Mouse (Mus musculus) Patski (cell line): Measurements from ENCODE around the gene Pgm2. TPM values are rescaled to one million over a fixed set of nuclear protein-coding genes. Genes with fewer than 3 reads are reported as not detected.

ENCODE experiments used
- ATAC-seq: fragments of 100-300 bp; one replicate; pipeline ENCODE4 v1.8.0; 2021
- CTCF ChIA-PET: fragments of 350-600 bp; sonication (Branson Sonifier 250); formaldehyde crosslinking; loops from one replicate; lab custom pipeline; 2022; ENCODE audit warnings: inconsistent platforms; lab: Charles Lee
- POLR2A ChIA-PET: fragments of 350-600 bp; sonication (Branson Sonifier 250); formaldehyde crosslinking; loops from one replicate; lab custom pipeline; 2022; ENCODE audit warnings: antibody characterized with exemption, inconsistent platforms; lab: Charles Lee
- DNase-seq: peaks from one replicate; pipeline ENCODE4 v3.0.0-alpha.2; 2011; ENCODE audit warnings: low read depth, low spot score
- H3K27me3 ChIP-seq: fragments of 371-371 bp; one replicate; pipeline ENCODE4 v1.5.1; 2021
- CTCF ChIP-seq: fragments of 100-300 bp; IDR thresholded peaks from one replicate; pipeline ENCODE4 v1.5.1; 2021
- in situ Hi-C: fragments of 300-500 bp; cut with MboI; formaldehyde crosslinking; loops from 3 replicates; pipeline ENCODE4 v1.11.1; 2018; ENCODE audit warnings: low pct_unique_long_range_greater_than_20kb, mixed read lengths
- polyA plus RNA-seq: library from polyadenylated mRNA; unstranded; gene quantifications from one replicate; pipeline ENCODE4 v1.2.3, GENCODE M21; 2021

Gene Pgm2
- polyA plus RNA-seq, 1 experiment from 2014 or later, result 84.2 TPM

GRCm38 (mm10) chr5:64165826-64166225, 73.1 kb downstream of the Pgm2 start:
- ATAC-seq (no peak), DNase-seq (no peak)
- no peak for TF ChIP-seq CTCF
- in situ Hi-C loops, result no loop called here
- ChIA-PET POLR2A (no interaction called here), CTCF (no interaction called here)
- no peaks in the 10 kb centered on the region for H3K27me3 ChIP-seq

- no peak for ATAC-seq
- CTCF ChIA-PET, result interaction anchor here (0.7 to 2.2 kb wide), 4 partner anchors 8 to 106 kb away, joined by 3 to 8 read pairs (median 4); no protein-coding TSS in a partner anchor
- no peak for DNase-seq
- POLR2A ChIA-PET, result no interaction called here
- no peaks in the 10 kb centered on the region for H3K27me3 ChIP-seq
- no peak for TF ChIP-seq CTCF
- in situ Hi-C loops, result no loop called here
These were observed 76.3 kb downstream of the Pgm2 start for GRCm38 (mm10) chr5:64168990-64169540.

DNA sequence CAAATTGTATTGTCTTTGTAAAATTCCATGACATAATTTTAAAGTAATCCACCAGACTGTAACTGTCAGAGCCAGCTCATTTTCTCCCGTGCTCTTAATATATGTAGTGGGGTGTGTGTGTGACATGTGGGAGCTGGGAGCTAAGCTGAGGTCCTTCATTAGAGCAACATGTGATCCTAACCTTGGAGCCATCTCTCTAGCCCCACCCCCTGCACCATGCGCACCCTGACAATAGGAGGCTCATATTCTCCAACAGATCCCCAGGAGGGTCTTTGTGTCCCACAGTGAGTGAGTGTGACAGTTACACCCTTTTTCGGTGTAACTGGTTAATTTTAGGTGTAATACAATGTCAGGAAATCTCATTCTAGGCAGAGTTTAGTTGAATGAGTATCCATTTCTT, 80.1 kb downstream of the Pgm2 start:
- in situ Hi-C loops, result no loop called here

DNA sequence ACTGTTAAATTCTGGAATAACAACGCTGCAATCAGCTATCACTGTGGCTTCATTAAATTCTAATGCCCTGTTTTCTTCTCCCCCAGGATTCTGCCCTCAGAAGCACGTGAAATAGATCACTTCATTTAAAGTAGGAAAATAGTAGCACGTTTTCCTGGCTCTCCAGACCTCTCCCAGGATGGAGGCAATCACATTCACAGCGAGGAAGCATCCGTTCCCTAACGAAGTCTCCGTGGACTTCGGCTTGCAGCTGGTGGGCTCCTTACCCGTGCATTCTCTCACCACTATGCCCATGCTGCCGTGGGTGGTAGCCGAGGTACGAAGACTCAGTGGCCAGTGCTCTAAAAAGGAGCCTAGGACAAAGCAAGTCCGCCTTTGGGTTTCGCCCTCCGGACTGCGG, 80.6 kb downstream of the Pgm2 start:
- no peaks in the 10 kb centered on the region for H3K27me3 ChIP-seq
- ChIA-PET CTCF (interaction anchor here (1.0 kb wide), 1 partner anchor 23 kb away, joined by 4 read pairs; no protein-coding TSS in a partner anchor), POLR2A (no interaction called here)
- TF ChIP-seq CTCF, result no peak
- in situ Hi-C loops, result no loop called here
- DNase-seq (no peak), ATAC-seq (no peak)

More for the DNA sequence above, 80.1 kb downstream of the Pgm2 start:
- CTCF ChIA-PET, result interaction anchor here (0.9 kb wide), 1 partner anchor 8 kb away, joined by 4 read pairs; no protein-coding TSS in a partner anchor
- H3K27me3 ChIP-seq, result no peaks in the 10 kb centered on the region
- DNase-seq, result no peak
- POLR2A ChIA-PET, result no interaction called here
- no peak for TF ChIP-seq CTCF
- ATAC-seq, result no peak

DNA sequence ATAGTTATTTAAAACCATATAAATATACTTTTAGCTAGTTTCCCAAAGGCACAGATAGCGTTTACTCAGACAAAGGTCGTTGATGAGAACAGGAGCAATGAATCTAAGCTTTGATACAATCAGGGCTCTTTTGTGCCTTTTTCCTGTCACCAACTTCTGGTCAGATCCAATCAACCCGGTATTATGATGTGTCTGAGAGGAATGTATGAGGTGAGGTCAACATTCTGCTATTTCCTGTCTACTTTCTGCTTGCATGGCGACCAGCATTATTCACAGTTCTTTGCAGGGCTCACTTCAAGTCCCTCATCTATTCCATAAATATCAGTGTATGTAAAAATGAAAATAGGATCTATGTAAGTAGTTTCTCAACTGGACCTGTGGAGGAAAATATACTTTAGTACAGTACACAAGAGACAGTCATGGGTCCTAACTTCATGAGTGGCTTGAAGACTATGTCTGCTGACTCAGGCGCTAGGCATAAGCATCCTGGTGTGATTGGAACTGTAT, 81.7 kb downstream of the Pgm2 start:
- no peak for TF ChIP-seq CTCF
- CTCF ChIA-PET, result interaction anchor here (1.0 kb wide), 1 partner anchor 22 kb away, joined by 4 read pairs; no protein-coding TSS in a partner anchor

More for the DNA sequence above, 81.7 kb downstream of the Pgm2 start:
- no peaks in the 10 kb centered on the region for H3K27me3 ChIP-seq
- in situ Hi-C loops, result no loop called here
- POLR2A ChIA-PET, result no interaction called here
- ATAC-seq, result peak; percentile 74
- no peak for DNase-seq

Other genes with a start within 250 kb of the Pgm2 start
- gene Rell1, start 124.1 kb upstream of the Pgm2 start, polyA plus RNA-seq, result 100 TPM
- gene Tbc1d1, start 63.4 kb downstream of the Pgm2 start, polyA plus RNA-seq, result 45.9 TPM